Mouse (Mus musculus) layer of hippocampus, adult 2 months (tissue): ENCODE data around the gene Usp7. TPM values are rescaled to one million over a fixed set of nuclear protein-coding genes. Genes with fewer than 3 reads are reported as not detected.

Source experiments
- DNase-seq, 2 experiments: peaks; one replicate each; pipeline ENCODE4 v3.0.0; 2022; ENCODE audit warnings: low spot score in 2 of 2
- H3K27ac ChIP-seq: fragments of 200-600 bp; 2 replicates; pipeline ENCODE4 v1.8.1; 2022
- H3K4me3 ChIP-seq: fragments of 200-600 bp; 2 replicates; pipeline ENCODE4 v1.8.1; 2022; ENCODE audit warnings: mild to moderate bottlenecking
- CTCF ChIP-seq: fragments of 200-600 bp; conservative IDR thresholded peaks from 2 replicates; pipeline ENCODE4 v1.8.1; 2022; ENCODE audit warnings: antibody characterized with exemption, mild to moderate bottlenecking, moderate library complexity
- total RNA-seq, 2 experiments: library from RNA; stranded (reverse); gene quantifications; 2 replicates each; pipeline ENCODE4 v1.2.3; 2021

Gene Usp7
- total RNA-seq, 2 experiments from 2014 or later, result 163 to 168 TPM

DNA sequence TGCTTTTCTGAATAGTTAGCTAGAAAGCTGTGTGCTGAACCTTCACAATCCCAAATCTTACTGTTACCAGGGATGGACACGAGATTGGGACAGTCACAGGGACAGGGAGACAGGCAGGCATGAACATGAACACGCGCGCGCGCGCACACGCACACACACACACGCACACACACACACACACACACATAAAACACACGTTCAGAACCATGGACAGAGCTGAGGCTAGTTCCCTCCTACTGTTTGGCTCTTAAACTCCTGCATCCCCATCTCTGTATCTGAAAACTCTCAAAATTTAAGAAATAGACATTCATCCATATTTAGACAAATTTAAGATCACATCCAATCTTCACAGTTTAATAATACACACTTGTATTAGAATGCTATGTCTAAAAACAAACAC is 74.4 kb downstream of the Usp7 start:
- H3K27ac ChIP-seq, result no peak overlapping the region
- no peak for TF ChIP-seq CTCF
- H3K4me3 ChIP-seq, result no peak overlapping the region
- DNase-seq, result no peak

DNA sequence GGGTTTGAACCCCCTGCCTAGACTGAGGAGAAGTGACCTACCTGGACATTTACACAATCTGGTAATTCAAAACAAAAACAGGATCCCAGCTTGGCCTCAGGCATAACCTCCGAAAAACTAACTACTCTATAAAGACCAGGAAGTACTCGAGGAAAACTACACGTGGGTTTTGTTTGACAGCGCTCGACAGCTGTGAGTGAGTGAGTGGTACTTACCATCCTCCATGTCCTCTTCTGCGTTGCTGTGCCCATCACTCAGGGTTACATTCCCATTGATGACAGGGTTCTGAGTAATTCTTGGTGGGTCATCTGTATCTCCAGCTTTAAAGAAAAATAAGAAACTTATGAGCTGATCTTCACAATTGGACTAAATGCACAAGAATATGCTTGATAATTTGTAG is 75.8 kb downstream of the Usp7 start:
- Histone ChIP-seq H3K4me3 (no peak overlapping the region), H3K27ac (no peak overlapping the region)
- TF ChIP-seq CTCF, result no peak
- DNase-seq, result no peak

DNA sequence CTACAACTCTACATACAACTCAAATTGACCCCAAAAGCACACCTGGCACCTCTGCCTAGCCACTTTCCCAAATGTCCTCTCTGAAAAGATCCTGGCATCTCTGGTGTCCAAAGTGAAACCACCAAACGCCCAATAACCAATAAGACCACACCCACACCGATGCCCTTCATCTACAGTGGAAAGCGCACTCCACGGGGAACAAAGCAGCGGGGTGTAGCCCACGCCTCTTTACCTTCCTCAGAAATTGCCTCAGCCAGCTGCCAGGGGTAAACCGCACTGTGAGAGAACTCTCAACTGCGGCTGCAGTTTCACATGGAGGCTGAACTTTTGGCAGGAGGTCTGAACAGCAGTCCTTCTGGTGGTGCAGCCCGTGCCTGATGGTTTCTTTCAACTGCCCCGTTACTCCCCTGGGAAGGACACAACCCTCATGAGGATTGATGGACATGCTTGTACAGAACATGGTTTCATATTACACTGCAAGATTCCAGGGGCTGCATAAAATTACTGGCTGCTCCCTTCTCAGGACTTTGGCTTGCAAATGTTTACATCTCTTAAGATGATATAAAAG is 76.5 kb downstream of the Usp7 start:
- no peak for DNase-seq
- Histone ChIP-seq H3K27ac (no peak overlapping the region), H3K4me3 (no peak overlapping the region)
- no peak for TF ChIP-seq CTCF

DNA sequence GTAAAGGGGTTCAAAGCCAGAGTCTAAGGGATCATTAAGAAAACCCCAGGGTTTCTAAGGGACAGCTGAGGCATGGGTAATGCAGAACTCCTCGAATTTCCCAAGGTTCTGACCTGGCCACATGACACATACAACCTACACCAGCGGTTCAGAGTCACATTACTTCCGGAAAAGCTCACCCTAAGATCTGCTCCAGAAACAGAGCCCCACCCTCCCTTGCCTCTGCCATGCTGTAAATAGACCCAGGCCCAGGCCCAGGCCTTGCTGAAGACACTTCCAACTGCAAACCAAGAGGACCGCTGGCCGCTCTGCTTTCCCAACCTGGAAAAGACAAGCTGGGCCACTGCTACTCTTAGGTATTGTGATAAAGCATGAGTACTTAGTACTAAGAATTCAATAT is 77.3 kb downstream of the Usp7 start:
- no peak overlapping the region for H3K27ac ChIP-seq
- no peak overlapping the region for H3K4me3 ChIP-seq
- no peak for TF ChIP-seq CTCF
- DNase-seq, result no peak

DNA sequence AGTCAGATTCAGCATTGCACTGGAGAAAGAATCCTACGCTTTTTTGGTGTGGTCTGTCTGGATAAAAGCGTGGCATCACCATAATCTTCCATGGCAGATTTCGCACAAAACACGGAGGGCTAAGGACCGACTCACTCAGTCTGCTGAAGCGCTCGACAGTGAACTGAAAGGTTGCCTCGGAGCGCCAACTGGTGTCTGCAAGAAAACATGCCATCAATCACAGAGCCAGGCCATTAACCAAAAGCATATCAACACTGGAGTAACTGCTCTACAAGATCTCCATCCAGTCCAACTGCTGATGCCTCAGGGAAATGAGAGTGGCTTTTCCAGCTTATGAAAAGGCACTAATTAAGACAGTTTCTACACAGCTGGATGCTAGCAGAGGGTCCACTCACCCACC is 80.1 kb downstream of the Usp7 start:
- DNase-seq, result peak in 1 of 2 experiments; percentile 29
- Histone ChIP-seq H3K27ac (peak overlapping the region; percentile 28; the same call in 1 of the 2 replicates), H3K4me3 (no peak overlapping the region)
- peak; percentile 52 for TF ChIP-seq CTCF

DNA sequence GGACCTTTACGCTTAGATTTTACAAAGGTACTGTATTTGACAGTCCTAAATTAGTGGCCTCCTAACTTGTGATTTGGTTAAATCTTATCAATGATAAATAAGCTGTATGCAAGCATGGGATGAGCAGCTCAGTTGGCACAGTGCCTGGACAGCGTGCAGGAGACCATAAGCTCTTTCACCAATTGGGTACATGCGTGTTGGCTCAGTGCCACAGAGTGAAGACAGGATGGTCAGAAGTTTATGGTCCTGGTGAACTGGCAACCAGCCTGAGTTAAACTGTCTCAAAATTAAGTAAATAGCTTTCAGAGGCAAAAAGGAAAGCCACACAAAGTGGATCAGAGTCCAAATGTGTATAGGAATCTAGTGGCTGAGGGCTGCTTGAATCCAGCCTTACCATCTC is 91.5 kb downstream of the Usp7 start:
- TF ChIP-seq CTCF, result no peak
- Histone ChIP-seq H3K27ac (no peak overlapping the region), H3K4me3 (no peak overlapping the region)
- no peak for DNase-seq

DNA sequence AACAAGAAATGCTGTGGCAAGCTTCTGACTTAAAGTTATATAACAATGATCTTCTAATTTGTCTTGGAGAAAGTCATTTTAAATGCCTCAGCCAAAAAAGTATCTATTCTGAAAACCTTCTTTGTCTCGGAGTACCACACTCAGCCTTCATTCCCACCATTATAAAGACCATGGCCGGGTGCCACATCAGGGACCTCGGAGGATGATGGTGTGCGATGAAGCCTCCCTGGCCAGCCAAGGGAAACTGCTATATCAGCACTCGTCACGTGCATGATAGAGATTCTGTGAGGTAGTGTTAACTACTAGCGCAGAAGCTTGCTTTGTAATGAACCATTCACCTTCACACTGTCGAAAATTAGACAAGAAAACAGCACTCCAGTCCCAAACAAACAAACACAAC is 92.6 kb downstream of the Usp7 start:
- Histone ChIP-seq H3K4me3 (no peak overlapping the region), H3K27ac (no peak overlapping the region)
- TF ChIP-seq CTCF, result no peak
- DNase-seq, result no peak

DNA sequence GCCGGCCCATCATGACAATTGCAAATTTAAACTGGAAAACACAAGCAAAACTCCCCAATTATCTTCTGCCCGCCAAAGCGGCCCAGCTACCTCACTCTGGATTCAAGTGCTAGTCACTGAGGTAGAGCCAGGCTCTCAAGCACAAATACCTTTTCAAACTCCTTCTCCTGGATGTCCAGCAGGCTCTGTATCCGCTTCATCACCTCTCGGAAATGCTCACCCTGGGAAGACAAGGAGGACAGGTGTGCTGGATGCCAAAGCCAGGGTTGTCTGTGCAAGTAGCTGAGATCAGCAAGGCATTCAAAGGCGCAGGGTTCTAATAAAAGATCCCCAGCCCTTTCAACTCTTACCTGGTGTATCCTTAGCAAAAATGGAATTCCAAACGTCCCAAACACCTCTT is 100.9 kb downstream of the Usp7 start:
- no peak overlapping the region for H3K27ac ChIP-seq
- no peak for TF ChIP-seq CTCF
- DNase-seq, result no peak
- no peak overlapping the region for H3K4me3 ChIP-seq

DNA sequence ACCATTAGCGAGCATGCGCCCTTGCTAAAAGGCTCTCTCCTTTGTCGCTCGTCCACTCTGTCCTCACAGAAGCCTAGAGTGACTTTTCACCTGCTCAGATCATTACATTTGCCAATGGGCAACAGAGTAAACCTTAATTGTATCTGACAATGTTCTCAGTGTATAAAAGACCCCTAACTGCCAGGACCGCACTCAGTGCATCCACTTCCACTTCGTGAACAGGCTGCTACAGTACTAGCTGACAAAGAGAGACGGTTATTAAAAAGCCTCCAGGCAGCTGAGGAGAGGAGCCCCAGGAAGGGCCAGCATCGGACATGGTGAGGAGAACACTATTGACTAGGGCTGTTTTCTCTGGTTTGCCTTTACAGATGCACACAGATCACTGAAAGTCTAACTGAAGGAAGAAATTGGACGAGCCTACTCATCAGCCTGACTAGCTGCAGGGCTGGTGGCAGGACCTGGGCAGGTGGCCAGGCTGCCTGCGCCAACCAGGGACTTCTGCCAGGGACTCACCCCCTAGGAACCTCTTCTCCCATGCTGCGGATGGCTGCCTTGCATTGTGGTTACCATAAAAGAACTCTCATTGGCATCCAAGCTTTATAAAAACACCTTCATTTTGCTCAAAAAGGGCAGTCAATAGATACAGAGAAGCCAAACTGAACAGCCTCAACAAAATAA is 102.0 kb downstream of the Usp7 start:
- Histone ChIP-seq H3K27ac (peak overlapping the region; percentile 43; the same call in 1 of the 2 replicates), H3K4me3 (no peak overlapping the region)
- no peak for TF ChIP-seq CTCF
- DNase-seq, result peak; percentile 50 to 63

DNA sequence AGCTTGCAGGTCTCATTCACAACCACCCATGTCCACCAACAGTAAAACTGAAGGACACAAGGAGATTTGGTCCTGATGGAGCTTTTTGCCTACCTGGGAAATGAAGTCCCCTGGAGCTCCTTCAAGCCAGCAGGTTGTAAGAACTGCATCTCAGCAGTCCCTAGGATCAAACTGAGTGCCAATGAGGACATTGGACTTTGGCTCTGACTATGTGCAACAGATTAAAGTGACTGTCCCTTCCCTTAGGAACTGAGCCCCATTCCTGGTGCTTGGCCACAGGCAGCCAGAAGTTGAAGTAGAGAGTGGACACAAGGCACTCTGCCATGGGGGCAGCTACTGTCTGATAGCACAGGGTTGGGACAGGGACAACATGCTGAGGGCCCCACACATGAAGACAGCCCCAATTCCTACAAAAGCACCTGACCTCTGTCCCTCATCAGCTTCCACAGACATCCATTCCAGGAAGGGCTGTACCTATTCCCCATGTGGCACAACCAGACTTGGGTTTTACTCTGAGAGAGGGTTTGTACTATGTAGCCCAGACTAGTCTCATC is 104.5 kb downstream of the Usp7 start:
- DNase-seq, result no peak
- Histone ChIP-seq H3K4me3 (no peak overlapping the region), H3K27ac (no peak overlapping the region)
- TF ChIP-seq CTCF, result no peak

DNA sequence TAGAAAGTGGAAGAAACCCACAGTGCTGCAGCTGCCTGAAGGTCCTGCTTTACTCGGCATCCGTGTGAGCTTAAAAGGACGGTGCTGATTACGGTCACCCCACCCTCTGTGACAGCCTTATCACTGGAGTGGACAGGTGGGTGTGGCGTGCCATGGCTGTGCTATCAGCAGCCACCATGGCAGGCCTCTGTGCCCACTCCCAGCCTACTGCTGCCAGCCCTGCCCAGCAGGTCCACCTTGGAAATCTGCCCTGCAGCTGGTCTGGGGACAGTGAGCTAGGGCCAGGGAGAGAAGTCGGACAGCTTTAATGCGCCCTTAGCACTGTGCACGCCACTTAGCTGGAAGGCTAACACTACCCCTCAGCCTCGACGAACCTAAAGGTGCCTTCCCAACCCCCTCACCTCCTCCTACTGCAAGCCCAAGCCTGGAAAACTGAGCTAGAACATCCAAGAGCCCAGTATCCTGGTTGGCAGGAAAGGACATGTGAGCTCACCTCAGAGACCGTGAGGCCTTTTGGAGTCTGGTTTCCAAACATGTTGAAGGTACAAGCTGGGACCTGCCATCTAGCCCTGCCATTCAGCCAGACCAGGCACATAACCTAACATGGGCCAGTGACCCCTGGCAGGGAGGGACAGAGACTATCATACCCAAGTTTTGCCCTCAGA is 105.1 kb downstream of the Usp7 start:
- no peak for TF ChIP-seq CTCF
- no peak for DNase-seq
- no peak overlapping the region for H3K27ac ChIP-seq
- H3K4me3 ChIP-seq, result no peak overlapping the region

DNA sequence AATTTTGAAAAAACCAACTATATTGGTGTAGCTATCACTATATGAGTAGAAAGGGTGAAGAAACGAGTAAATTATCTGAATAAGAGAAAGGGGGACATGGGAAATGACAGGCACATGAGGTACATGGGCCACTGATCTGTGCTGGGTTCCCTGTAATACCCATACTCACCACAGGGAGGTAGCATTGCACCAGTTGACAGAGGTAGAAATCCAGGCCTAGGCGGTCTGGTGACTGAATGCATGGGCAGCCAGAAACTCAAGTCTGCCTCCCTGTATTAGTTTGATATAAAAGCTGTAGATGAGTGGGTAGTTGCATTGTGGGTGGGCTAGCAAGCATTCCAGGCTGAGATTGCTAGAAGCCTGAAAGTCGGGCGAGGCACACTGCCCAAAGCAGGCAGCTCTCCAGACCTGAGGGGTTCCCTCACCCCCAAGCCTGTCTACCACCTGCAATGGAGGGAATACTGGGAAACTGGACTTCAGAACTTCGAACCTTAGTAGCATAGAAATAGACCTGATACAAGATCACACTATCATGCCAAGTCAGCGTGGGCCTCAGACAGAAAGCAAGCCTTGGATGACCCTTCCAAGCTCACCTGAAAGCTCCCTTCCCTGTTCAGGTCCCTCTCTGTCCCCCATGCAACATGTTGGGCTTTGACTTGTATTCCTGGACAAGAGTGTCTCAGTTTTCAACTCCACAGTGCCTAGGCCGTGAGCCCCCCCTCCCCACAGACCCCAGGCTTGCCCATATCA is 105.8 kb downstream of the Usp7 start:
- peak; percentile 76 to 88 for DNase-seq
- Histone ChIP-seq H3K27ac (0 out of 2 replicates have a peak overlapping the region, but pooled peaks have one; percentile 8), H3K4me3 (no peak overlapping the region)
- TF ChIP-seq CTCF, result peak; percentile 98

DNA sequence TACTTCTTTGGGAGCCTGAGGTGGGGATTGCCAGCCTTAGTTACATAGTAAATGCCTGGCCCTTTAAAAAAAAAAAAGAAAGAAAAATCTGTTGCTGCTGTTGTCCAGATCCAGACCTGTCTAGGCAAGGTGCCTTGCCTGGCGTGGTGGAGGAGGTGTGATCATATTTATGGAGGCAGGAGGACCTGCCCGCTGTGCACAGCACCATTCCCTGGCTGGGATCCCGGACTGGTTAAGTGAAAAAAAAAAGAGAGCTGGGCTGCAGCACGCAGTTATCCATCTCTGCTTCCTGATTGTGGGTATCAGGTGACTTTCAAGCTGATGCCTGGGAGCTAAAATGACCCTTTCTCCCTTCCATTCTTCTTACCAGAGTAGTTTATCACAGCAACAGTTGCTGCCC is 107.0 kb downstream of the Usp7 start:
- no peak for TF ChIP-seq CTCF
- Histone ChIP-seq H3K27ac (no peak overlapping the region), H3K4me3 (no peak overlapping the region)
- DNase-seq, result no peak
